Mouse (Mus musculus) left cerebral cortex, adult 2 months (tissue): ENCODE data around the gene Smpdl3b. TPM values are rescaled to one million over a fixed set of nuclear protein-coding genes. Genes with fewer than 3 reads are reported as not detected.
"Not testable (repeated sequence)": the region's sequence is repeated elsewhere in the genome, so short reads cannot be mapped to it uniquely, and the experiment has no call there.

Experiments used
- DNase-seq, 2 experiments: peaks; one replicate each; pipeline ENCODE4 v3.0.0; 2021 to 2022; ENCODE audit warnings: low spot score in 2 of 2, mixed read lengths in 1 of 2; ENCODE audit errors: extremely low spot score in 1 of 2
- H3K27ac ChIP-seq: fragments of 200-600 bp; 2 replicates; pipeline ENCODE4 v1.8.1; 2022
- H3K4me3 ChIP-seq: fragments of 200-600 bp; 2 replicates; pipeline ENCODE4 v1.8.1; 2022
- CTCF ChIP-seq: fragments of 200-600 bp; IDR thresholded peaks from 2 replicates; pipeline ENCODE4 v1.8.1; 2022; ENCODE audit warnings: antibody characterized with exemption, mild to moderate bottlenecking, moderate library complexity
- intact Hi-C: fragments of 180-260 bp; cut with DNase I; formaldehyde crosslinking; loops from one replicate; pipeline ENCODE4 v1.15.1; 2025
- total RNA-seq, 2 experiments: library from RNA; stranded (reverse); gene quantifications; 2 replicates each; pipeline ENCODE4 v1.2.3; 2021

Gene Smpdl3b
- total RNA-seq, 2 experiments from 2014 or later, result 4.3 to 4.4 TPM

DNA sequence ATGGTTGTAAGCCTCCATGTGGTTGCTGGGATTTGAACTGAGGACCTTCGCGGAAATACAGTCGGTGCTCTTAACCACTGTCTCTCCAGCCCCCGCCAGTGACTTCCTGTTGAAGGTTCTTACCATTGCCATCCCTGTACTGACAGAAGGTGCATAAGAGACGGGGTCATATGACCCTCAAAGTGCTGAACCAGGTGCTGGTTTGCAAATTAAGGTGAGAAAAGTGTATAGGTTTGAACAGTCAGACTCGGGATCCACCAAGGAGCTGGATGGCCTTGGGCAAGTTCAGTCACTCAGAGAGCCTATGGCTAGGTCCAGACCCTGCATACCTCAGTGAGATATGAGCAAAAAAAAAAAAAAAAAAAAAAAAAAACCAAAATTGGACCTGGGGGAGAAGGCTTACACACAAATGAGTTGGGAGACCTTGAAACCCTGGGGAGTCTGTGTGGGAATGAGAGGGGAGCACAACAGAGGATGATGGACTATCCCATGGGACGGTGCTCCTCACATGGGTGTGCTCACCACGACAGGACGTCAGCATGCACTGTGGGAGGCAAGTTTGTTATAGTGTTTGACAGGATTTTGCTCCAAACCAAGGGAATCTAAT is 10.0 kb downstream of the Smpdl3b start:
- H3K4me3 ChIP-seq, result no peak overlapping the region; the same call in 1 of the 2 replicates
- no peak for DNase-seq
- intact Hi-C loops, result no loop called here
- H3K27ac ChIP-seq, result peak overlapping the region; percentile 61; the same call in 1 of the 2 replicates
- no peak for TF ChIP-seq CTCF

DNA sequence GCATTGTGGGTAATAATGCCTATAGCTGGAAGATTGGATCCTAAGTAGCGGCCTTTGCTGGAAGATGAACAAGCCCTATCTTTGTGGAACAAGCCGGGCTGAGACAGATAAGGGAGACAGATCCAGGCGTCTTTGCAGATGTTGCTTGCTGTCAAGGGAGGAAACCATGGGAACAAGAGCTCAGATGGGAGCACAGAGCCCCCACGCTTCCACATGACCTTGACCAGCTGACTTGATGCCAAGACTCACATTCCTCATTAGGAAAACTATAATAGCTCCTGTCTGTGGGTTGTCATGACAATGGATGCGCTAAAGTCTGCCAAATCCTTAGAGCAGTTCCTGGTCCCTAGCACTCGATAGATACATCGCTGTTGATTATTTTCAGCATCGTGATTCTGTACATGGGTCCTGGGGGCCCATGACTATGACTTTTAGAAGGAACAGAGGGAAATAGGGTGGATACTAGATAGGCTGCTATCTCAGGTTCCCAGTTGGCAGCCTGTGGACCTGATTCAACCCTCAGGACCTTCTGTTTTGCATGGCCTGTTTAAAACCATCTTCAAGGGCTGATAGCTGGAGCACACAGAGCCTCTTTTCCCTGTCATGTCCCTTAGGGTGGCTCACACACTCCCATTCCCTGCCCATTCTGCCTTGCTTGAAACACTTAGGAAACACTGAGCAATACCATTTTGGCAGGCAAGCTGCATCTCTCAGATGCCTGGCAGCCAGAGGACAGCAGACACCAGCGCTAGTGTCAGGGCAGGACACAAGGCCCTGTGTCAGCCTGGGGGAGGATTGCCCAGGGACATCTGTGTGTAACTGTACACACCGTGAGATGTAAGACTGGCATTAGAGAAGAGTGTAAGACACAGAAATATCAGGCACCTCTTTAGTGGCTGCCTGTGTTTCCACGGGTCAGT is 12.8 kb downstream of the Smpdl3b start:
- intact Hi-C loops, result no loop called here
- TF ChIP-seq CTCF, result no peak
- DNase-seq, result peak; percentile 20 to 57
- H3K27ac ChIP-seq, result peak overlapping the region; percentile 56
- H3K4me3 ChIP-seq, result no peak overlapping the region

DNA sequence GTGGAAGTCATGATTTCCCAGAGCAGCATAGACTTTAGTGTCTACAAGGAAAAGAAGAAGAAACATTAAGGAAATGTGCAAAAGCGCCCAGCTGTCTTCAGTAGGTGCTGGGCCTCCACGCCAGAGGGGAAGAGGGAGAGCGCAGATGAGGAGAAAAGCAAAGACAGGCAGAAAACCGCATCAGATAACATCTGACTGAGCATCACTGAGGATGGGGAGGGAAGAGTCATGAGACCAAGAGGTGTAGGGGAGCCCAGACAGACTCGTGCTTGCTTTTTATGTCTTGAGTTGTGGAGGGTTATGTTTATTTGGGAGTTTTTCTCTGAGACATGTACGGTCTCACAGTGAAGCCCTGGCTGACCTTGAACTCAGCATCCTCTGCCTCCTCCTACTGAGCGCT is 15.6 kb downstream of the Smpdl3b start:
- no peak for TF ChIP-seq CTCF
- Histone ChIP-seq H3K4me3 (no peak overlapping the region), H3K27ac (no peak overlapping the region)
- intact Hi-C loops, result no loop called here
- no peak for DNase-seq

DNA sequence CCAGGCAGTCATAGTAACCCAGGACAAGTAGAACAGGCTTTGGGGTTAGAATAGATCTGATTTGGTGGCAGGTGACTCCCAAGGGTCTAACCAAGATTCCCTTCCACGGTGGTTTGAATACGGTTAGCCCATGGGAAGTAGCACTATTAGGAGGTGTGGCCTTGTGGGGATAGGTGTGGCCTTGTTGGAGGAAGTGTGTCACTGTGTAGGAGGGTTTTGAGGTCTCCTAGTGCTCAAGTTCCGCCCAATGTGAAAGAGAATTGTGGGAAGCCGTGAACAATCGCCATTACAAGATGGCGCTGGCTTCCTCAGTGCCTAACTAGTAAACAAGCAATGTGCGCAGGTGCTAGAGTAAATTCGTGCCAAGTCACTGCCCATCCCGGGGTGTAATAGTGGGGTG is 19.9 kb downstream of the Smpdl3b start:
- H3K4me3 ChIP-seq, intact Hi-C loops, DNase-seq, H3K27ac ChIP-seq: not testable (repeated sequence)

DNA sequence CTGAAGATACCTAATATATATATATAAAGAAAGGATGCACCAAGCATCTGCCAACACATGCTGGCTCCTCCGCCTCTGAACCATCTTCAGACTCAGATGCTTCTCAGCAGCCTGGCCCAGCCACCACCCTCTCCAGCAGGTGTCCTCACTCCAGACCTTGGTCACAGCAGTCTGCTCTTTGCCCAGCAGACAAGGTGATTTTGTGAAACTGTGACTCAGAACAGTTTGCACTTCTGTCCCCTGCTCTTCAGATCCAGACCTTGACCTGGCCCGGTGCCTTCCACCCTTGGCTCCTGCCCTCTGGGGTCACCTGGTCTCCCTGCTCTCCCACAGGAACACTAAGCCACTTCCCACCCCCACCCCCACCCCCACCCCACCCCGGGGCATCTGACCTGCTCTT is 21.2 kb downstream of the Smpdl3b start:
- H3K27ac ChIP-seq, result no peak overlapping the region
- intact Hi-C loops, result no loop called here
- no peak overlapping the region for H3K4me3 ChIP-seq
- no peak for DNase-seq
- TF ChIP-seq CTCF, result no peak

DNA sequence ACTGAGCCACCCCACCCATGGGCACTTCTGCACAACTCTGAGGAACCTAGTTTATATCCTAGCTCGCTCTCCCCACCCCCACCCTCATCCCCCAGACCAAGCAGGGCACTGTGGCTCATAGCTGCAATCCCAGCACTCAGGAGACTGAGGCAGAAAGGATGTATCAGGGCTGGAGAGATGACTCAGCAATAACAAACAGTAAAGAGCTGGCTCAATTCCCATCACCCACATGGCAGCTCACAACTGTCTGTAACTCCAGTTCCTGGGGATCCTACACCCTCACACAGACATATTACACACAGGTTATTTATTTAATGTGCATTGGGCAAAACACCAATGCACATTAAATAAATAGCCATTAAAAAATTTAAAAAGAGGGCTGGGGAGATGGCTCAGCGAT is 21.7 kb downstream of the Smpdl3b start:
- no peak for DNase-seq
- intact Hi-C loops, result no loop called here
- H3K4me3 ChIP-seq, result no peak overlapping the region
- H3K27ac ChIP-seq, result no peak overlapping the region
- TF ChIP-seq CTCF, result no peak

DNA sequence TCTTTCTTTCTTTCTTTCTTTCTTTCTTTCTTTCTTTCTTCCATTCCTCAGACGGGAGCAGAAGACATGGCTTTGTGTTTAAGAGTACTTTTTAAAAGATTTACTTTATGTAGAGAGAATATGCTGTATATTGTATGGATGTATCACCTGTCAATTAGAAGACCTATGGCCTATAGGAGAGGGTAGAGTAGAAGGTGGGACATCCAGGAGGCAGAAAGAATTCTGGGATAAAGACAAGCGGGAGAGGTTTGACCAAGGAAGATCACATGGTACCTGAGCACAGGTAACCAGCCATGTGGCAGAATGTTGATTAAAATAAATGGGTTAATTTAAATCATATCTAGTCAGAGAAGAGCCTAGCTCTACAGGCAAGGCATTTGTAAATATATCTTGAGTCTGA is 22.3 kb downstream of the Smpdl3b start:
- H3K27ac ChIP-seq, result no peak overlapping the region
- intact Hi-C loops, result no loop called here
- H3K4me3 ChIP-seq, result no peak overlapping the region
- TF ChIP-seq CTCF, result no peak
- DNase-seq, result no peak

DNA sequence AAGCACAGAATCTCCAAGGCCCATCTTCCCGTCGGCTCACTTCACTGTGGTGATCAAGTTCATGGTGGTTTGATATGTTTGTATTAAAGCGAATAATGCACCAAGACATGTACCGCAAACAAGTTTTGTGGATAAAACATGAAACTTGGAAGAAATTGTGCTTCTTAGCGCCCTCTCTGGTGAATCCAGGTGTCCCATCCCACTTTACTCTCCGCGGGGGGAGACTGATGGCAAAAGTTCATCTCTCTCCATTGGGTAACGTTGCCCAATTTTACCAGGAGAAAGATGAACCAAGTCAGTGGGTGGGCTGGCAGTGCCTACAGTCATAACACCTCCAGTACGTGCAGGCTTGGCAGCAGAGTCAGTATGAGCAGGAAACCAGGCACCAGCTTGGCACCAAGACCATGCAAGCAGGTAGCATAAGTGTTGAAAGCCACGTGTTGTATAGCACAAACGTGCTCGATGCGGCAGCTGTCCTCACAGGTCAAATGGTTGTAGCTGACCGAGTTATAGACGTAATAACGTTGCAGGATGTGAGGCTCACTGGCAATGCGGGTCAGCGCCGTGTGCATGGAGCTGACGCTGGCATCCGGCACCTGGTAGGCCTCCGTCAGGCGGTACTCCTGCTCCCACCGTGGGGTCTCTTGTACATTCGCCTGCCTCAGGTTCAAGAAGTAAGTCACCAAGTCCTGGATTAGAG is 23.8 kb downstream of the Smpdl3b start:
- no peak for DNase-seq
- no peak overlapping the region for H3K27ac ChIP-seq
- intact Hi-C loops, result no loop called here
- no peak overlapping the region for H3K4me3 ChIP-seq
- TF ChIP-seq CTCF, result peak; percentile 2; the same call in 1 of the 2 replicates

DNA sequence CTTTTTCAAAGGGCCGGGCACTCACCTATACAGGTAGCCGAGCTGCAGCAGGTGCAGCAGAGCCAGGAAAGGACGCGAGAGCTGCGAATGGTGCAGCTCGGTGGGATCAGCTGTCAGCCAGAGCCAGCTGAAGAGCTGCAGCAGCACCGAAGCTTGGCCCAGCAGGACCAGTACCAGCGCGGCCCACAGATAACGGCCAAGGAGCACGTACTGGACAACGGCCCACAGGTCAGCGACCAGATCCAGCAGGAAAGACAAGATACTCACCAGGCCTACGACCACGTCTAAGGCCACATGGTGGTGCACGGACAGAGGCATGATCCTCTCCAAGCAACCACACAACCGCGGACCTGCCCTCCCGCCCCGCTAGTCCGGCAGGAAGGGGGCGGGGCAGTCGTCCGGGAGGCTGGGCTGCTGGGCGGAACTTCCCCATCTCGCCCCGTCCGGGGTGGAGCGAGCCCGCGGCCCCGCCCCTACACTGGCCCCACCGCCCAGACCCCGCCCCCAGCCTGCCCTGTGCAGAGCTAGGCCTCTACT is 24.8 kb downstream of the Smpdl3b start, which contains the start of gene Xkr8:
TSS of gene Xkr8 (minus strand) at position 399 of the 537 bp plus-strand sequence.
- DNase-seq, result peak; percentile 70 to 76
- intact Hi-C loops, result no loop called here
- Histone ChIP-seq H3K4me3 (peak within 1 kb of the TSS; percentile 47), H3K27ac (no peak within 1 kb of the TSS)
- no peak; the same call in 1 of the 2 replicates for TF ChIP-seq CTCF

DNA sequence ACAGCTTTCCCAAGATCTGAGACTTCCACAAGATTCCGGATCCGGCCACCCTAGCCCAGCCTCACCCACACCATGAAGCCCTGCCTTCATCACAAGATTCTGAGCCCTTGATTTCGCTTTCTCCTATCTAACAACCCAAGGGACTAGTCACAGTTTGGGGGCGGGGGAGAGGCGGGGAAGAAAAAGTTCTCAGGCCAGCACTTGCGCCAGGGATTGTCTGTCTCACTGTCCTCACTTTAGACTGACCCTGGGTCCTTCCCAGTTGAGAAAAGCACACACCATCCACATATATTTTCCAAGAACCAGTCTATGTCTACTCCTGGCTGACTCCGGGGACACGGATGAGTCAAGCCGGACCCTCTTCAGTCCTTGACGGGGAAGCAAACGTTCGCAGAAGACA is 25.4 kb downstream of the Smpdl3b start:
- H3K4me3 ChIP-seq, result peak overlapping the region; percentile 47
- intact Hi-C loops, result no loop called here
- DNase-seq, result no peak
- no peak overlapping the region for H3K27ac ChIP-seq
- no peak for TF ChIP-seq CTCF

DNA sequence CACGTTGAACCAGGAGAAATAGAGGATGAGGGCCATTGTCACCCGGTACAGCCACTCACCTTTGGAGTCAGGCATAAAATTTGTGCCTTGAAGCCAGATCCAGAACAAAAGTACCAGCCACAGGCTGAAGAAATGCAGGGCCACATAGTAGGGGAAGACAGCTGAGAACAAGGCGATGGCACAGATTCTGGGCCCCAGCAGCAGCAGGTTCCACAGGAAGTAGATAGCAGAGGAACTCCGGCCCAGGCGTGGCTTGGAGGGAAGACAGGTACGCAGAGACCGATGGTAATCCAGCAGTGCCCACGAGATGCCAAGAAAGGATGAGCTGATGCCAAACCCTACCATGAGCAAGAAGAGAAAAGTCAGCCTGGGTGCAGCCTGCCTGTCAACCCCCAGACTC is 28.8 kb downstream of the Smpdl3b start:
- intact Hi-C loops, result no loop called here
- no peak overlapping the region for H3K4me3 ChIP-seq
- TF ChIP-seq CTCF, result no peak
- no peak for DNase-seq
- no peak overlapping the region for H3K27ac ChIP-seq

DNA sequence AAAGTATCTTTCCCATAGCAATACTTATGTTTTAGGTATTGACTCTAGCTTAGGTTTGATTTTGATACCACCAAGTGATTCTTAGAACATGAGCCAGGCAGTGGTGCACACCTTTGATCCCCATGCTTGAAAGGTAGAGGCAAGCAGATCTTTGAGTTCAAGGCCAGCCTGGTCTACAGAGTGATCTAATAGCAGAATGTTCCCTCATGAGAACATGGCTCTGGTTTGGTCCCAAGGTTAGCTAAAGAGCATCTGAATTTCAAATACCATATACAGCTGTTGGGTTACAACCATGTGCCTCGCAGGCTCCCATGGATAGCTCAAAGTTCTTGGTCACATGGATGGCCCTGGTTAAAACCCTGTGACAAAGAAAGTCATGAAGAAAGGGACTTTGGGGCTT is 38.8 kb downstream of the Smpdl3b start:
- DNase-seq, result no peak
- intact Hi-C loops, result no loop called here
- Histone ChIP-seq H3K4me3 (no peak overlapping the region), H3K27ac (no peak overlapping the region)
- no peak for TF ChIP-seq CTCF
